Mouse (Mus musculus) adrenal gland, postnatal 36 days (tissue): ENCODE results near the gene Hmcn2. TPM values are rescaled to one million over a fixed set of nuclear protein-coding genes. Genes with fewer than 3 reads are reported as not detected.

Experiments used
- total RNA-seq, 2 experiments: library from RNA; stranded (reverse); gene quantifications; 2 replicates each; pipeline ENCODE4 v1.2.3; 2021

Hmcn2 gene
- total RNA-seq, 2 experiments from 2014 or later: 1.7 to 1.9 TPM

Other genes with a start within 250 kb of the Hmcn2 start
- 10 to 100 TPM; 50.6 to 51.7 TPM for gene Fnbp1, start 172.4 kb upstream of the Hmcn2 start, total RNA-seq
- 10 to 100 TPM; 58.5 to 63.4 TPM for gene Gpr107, start 162.1 kb upstream of the Hmcn2 start, total RNA-seq
- 1 to 10 TPM; 3.9 to 7.8 TPM for gene Ncs1, start 68.6 kb upstream of the Hmcn2 start, total RNA-seq
- 10 to 100 TPM; 22.6 to 37.2 TPM for gene Ass1, start 155.8 kb downstream of the Hmcn2 start, total RNA-seq